Mouse (Mus musculus): ENCODE data around the gene Bdkrb2. TPM values are rescaled to one million over a fixed set of nuclear protein-coding genes. Genes with fewer than 3 reads are reported as not detected.
A peak's percentile ranks its signal among the peaks of the same experiment; 100 is the strongest.

Gene Bdkrb2
- polyA plus RNA-seq, 1 experiment from 2014 or later = 0.66 TPM

DNA sequence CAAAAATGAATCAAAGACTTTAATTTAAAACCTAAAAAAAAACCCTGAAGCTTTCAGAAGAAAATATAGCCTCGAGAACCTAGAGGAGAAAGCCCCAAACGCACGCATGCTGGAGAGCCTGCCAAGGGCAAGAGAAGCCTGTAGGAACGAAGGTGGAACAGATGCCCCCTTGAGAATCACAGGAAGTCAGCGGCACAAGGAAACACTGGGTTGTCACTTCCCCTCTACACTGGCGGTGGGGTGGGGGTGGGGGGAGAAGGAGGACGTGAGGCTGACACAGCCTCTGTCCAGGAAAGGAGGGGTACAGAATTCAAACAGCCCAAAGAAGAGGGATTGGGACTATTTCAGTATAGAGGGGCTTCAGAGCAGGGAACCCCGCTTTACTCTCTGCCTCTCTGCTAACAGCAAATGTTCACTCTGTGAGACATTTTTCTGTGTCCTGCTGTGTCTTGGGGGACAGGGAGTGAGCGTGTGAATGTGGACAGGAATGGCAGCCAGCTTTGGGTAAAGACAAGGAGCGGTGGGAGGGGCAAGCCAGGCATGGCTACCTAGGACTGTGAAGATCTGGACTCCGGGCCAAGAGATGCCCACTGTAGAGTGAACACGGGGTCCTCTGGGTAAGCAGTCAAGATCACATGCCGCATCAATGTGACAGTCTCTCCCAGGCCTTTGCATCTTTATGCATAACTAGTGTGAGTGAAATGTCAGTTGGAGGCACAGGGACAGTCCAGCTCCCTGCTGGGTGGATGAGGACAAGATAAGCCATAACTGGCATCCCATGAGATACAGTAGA, 26.9 kb upstream of the Bdkrb2 start:
- Histone ChIP-seq H3K4me1 (peaks cover 9% of the 10 kb centered on the region; the same call in 1 of the 2 replicates), H3K4me3 (no peak overlapping the region), H3K27ac (replicated peaks) (no peak overlapping the region), H3K36me3 (no peaks in the 10 kb centered on the region), H3K9ac (replicated peaks) (no peak overlapping the region), H3K4me2 (replicated peaks) (no peak overlapping the region), H3K9me3 (no peaks in the 10 kb centered on the region), H3K27me3 (no peaks in the 10 kb centered on the region)
- WGBS = 79% methylated on average over 13 of the region's 13 CpGs
- ATAC-seq (ENCODE audit: low FRiP score, low read depth) = no peak

DNA sequence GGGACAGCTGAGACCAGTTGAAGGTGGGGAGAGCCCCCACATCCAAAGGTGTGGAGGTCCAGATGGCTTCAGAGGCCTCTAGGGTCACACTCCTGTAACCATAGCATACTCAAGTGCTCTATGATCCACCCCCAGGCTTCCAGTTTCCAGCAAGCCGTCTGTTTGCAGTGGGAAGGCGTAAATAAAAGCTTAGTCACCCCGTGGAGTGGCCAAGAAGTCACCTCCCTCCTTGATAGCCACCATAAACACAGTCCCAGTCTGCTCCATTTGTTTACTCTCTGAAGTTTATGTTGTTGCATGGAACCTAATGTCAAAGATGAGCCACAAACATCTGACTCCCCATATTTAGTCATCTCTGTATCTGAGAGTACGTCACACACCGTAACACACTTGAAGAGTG, 25.9 kb upstream of the Bdkrb2 start:
- ATAC-seq (ENCODE audit: low FRiP score, low read depth) = no peak

DNA sequence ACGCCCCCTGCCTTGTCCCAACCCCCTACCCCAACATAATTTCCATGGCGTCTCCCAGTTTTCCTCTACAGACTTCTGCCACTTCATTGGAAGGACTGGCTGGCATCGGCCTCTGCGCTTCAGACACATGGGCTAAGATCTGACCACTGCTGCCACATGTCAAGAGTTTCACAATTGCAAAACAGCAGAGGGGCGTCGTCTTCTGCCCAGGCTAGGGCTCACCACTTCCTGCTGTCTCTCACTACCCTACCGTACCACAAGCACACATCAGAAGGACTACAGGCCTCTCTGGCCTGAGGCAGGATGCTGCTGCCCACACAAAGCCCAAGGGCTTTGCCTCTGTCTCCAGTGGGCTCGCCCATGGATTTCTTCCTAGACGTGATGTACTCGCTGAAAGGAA, 23.4 kb upstream of the Bdkrb2 start:
- Histone ChIP-seq H3K27me3 (0 out of 2 replicates have a peak, but pooled peaks cover 4% of the 10 kb centered on the region), H3K36me3 (no peaks in the 10 kb centered on the region), H3K27ac (replicated peaks) (no peak overlapping the region), H3K4me2 (replicated peaks) (no peak overlapping the region), H3K9me3 (no peaks in the 10 kb centered on the region), H3K9ac (replicated peaks) (no peak overlapping the region), H3K4me3 (no peak overlapping the region), H3K4me1 (no peaks in the 10 kb centered on the region)
- WGBS = 93% methylated on average over 10 of the region's 10 CpGs
- no peak for ATAC-seq (ENCODE audit: low FRiP score, low read depth)

More for the DNA sequence above, 25.9 kb upstream of the Bdkrb2 start:
- Histone ChIP-seq H3K4me2 (replicated peaks) (no peak overlapping the region), H3K4me1 (peaks cover 1% of the 10 kb centered on the region; the same call in 1 of the 2 replicates), H3K36me3 (no peaks in the 10 kb centered on the region), H3K9me3 (no peaks in the 10 kb centered on the region), H3K9ac (replicated peaks) (no peak overlapping the region), H3K4me3 (no peak overlapping the region), H3K27ac (replicated peaks) (no peak overlapping the region), H3K27me3 (0 out of 2 replicates have a peak, but pooled peaks cover under 1% of the 10 kb centered on the region)
- WGBS = 74% methylated on average over 5 of the region's 5 CpGs

DNA sequence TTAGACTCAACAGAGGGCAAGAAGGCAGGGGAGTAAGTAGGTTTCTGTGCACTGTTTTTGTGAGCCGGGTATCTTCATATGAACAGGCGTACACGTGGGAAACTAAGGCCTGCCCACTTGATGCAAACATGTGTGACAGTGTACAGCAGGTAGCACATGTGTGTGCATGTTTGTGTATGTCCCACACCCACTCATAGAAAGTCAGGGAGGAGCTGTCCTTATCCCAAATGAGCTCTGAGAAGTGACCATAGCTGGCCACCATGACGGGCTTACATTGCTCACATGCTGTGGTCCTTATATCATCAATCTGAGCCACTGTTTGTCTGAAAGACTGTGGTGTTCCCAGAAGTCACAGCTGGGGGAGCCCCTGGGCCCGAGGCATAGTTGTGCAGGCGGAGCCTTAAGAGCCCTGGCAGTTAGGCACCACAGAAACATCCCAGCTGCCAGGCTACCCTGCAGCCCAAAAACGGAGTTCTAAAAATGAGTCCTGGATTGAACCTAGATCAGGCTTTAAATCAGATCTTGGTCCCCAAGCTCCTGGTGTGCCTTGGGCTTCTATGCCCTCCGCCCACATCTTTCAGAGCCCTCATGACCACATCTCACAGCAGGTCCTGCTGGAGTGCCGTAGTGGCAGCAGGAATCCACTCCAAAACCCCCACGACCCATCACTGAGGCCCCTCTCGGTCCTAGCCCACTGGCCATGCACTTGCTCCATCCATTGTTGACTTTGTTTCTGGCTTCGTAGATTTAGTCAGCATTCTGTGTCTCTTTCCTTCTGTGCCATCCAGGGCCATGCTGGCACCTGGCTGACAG, 21.2 kb upstream of the Bdkrb2 start:
- H3K27me3 ChIP-seq = 0 out of 2 replicates have a peak, but pooled peaks cover 4% of the 10 kb centered on the region
- no peak overlapping the region for H3K9ac ChIP-seq (replicated peaks)
- H3K36me3 ChIP-seq = no peaks in the 10 kb centered on the region
- H3K4me3 ChIP-seq = no peak overlapping the region
- WGBS = 84% methylated on average over 12 of the region's 12 CpGs
- ATAC-seq (ENCODE audit: low FRiP score, low read depth) = no peak
- H3K9me3 ChIP-seq = no peaks in the 10 kb centered on the region
- H3K4me1 ChIP-seq = peaks cover 9% of the 10 kb centered on the region; the same call in 1 of the 2 replicates
- H3K27ac ChIP-seq (replicated peaks) = no peak overlapping the region
- H3K4me2 ChIP-seq (replicated peaks) = no peak overlapping the region

DNA sequence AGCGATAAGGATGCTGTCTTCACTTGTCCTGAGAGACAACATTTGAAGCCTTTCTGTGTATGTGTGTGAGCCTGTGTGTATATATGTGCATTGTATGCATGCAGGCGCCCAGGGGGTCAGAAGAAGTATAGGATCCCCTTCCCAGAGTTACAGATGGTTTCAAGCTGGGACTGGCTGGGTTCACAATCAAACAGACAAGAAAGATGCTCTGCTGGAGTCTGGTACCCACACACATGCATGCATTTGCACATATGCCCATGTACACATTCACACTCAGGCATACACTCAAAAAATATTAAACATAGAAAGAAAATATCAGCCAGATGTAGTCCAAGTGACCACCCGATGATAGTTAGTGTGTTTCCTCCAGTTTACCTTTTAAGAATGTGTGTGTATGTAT, 20.5 kb upstream of the Bdkrb2 start:
- Histone ChIP-seq H3K9ac (replicated peaks) (no peak overlapping the region), H3K4me3 (no peak overlapping the region), H3K27me3 (0 out of 2 replicates have a peak, but pooled peaks cover 4% of the 10 kb centered on the region), H3K4me1 (peaks cover 9% of the 10 kb centered on the region; the same call in 1 of the 2 replicates), H3K9me3 (no peaks in the 10 kb centered on the region), H3K4me2 (replicated peaks) (no peak overlapping the region), H3K36me3 (no peaks in the 10 kb centered on the region), H3K27ac (replicated peaks) (no peak overlapping the region)
- ATAC-seq (ENCODE audit: low FRiP score, low read depth) = no peak
- WGBS = 81% methylated on average over 3 of the region's 3 CpGs

DNA sequence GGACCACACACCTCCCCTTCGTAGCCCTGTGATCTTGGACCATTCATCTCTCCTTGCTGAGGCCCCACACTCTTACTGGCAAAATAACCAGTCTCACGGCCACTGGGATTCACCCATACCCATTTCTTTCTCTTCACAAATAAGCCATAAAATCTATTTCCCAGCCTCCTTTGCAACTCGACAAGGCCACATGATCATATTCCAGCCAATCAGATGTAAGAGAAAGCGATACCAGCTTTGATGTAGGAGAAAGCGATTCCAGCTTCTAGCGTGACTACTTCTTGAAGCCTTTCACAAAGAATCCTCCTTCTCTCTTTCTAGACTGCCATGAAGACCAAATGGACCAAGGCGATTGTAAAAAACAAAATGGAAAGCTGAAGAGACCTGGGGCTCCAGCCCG, 19.9 kb upstream of the Bdkrb2 start:
- WGBS = 85% methylated on average over 8 of the region's 8 CpGs
- Histone ChIP-seq H3K36me3 (no peaks in the 10 kb centered on the region), H3K27me3 (0 out of 2 replicates have a peak, but pooled peaks cover 4% of the 10 kb centered on the region), H3K27ac (replicated peaks) (no peak overlapping the region), H3K9ac (replicated peaks) (no peak overlapping the region), H3K4me1 (peaks cover 9% of the 10 kb centered on the region; the same call in 1 of the 2 replicates), H3K4me3 (no peak overlapping the region), H3K9me3 (no peaks in the 10 kb centered on the region), H3K4me2 (replicated peaks) (no peak overlapping the region)
- no peak for ATAC-seq (ENCODE audit: low FRiP score, low read depth)

DNA sequence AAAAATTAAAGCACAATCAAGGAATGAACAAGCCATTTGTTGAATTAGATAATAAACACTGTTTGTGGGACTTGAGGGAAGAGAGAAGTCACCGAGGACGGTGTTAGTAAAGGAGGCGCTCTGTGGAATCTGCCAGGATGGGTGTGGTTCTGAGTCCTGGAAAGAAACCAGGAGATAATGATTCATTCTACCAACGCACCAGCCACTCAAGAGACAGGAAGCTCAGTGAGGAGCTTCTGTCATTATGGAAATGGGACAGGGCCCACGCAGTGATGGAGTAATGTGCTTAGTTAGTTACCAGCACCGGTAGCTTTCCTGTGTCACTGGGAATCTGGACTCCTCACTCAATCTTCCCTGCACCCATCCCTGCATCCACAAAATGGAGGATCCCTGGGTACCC, 19.3 kb upstream of the Bdkrb2 start:
- Histone ChIP-seq H3K4me2 (replicated peaks) (no peak overlapping the region), H3K27me3 (0 out of 2 replicates have a peak, but pooled peaks cover 4% of the 10 kb centered on the region), H3K27ac (replicated peaks) (no peak overlapping the region), H3K4me3 (no peak overlapping the region), H3K4me1 (peaks cover 9% of the 10 kb centered on the region; the same call in 1 of the 2 replicates), H3K9me3 (no peaks in the 10 kb centered on the region), H3K36me3 (no peaks in the 10 kb centered on the region), H3K9ac (replicated peaks) (no peak overlapping the region)
- 78% methylated on average over 6 of the region's 6 CpGs for WGBS
- ATAC-seq (ENCODE audit: low FRiP score, low read depth) = no peak

DNA sequence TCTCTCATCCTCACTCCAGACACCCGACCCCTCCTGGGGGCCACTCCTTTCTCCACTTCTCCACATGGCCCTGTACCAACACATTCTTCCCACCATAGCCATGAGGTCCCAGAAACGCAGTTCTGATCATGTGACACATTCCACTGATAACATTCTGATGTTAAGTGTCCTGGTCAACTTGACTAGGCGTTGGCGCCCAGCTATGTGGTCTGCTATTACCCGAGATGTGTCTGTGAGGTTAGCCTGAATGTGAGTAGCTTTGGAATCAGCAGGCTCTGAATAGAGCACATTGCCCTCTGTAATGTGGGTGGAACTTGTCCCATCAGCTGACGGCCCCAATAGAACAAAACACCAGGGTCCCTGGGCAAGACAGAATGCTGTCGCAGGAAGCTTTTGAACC, 18.2 kb upstream of the Bdkrb2 start:
- ATAC-seq (ENCODE audit: low FRiP score, low read depth) = no peak
- Histone ChIP-seq H3K4me2 (replicated peaks) (no peak overlapping the region), H3K27me3 (0 out of 2 replicates have a peak, but pooled peaks cover 4% of the 10 kb centered on the region), H3K36me3 (no peaks in the 10 kb centered on the region), H3K27ac (replicated peaks) (no peak overlapping the region), H3K4me3 (no peak overlapping the region), H3K9me3 (no peaks in the 10 kb centered on the region), H3K9ac (replicated peaks) (no peak overlapping the region), H3K4me1 (peaks cover 9% of the 10 kb centered on the region; the same call in 1 of the 2 replicates)
- WGBS = 93% methylated on average over 7 of the region's 7 CpGs

DNA sequence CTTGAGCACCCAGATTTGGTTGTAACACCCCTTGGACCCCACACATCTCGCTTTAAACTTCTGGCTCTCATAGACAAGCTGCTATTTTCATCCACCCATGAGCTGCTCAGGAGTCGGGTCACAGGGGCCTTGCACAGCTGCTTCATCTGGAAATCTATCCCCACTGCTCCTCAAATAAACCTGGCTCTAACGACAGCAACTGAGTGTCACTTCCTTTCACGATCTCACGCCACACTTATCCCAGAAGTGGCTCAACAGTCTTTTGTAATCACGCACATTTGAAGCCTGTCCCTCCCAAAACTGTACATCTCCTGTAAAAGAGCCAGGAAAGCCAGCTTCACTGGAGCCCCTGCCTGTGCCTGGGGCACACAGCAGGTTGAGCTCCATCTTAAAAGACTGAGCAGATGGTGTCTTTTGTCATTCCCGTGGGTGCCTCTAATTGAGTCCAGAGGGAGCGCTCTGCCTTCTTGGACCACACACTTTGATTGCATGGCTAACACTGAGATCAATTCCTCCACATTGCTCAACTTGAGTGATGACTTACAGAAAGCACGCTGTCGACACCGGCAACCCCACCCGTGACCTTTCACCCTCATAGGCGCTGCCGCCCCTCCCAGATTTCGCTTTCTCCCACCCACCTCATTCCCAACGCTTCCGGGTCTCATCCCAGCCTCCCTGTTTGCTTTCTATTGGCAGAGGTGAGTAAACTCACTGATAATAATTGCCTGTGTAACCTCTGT, 17.2 kb upstream of the Bdkrb2 start:
- H3K36me3 ChIP-seq = no peaks in the 10 kb centered on the region
- peak; percentile 47; the same call in 1 of the 2 replicates for ATAC-seq (ENCODE audit: low FRiP score, low read depth)
- no peak overlapping the region for H3K9ac ChIP-seq (replicated peaks)
- H3K4me1 ChIP-seq = peaks cover 9% of the 10 kb centered on the region; the same call in 1 of the 2 replicates
- H3K27me3 ChIP-seq = 0 out of 2 replicates have a peak, but pooled peaks cover 4% of the 10 kb centered on the region
- WGBS = 40% methylated on average over 17 of the region's 17 CpGs
- H3K9me3 ChIP-seq = no peaks in the 10 kb centered on the region
- no peak overlapping the region for H3K27ac ChIP-seq (replicated peaks)
- no peak overlapping the region for H3K4me3 ChIP-seq
- H3K4me2 ChIP-seq (replicated peaks) = no peak overlapping the region

DNA sequence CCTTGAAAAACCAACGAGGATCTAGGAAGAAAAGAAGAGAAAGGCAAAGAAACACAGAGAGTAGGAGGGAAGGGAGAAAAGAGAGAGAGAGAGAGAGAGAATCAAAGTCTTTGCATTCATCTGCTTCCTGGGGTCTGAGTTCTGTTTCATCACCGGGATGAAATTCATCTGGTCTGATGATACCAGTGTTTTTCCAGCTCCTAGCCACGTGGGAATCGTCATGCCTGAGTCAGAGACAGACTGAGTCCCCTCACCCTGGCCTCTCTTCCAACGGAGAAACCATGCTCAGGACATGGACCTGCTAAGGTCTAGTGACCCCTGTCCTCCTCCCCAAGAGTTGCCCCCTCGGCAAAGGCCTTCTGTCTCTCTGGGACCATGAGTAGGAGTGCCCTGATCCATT, 16.5 kb upstream of the Bdkrb2 start:
- H3K4me3 ChIP-seq = no peak overlapping the region
- WGBS = 72% methylated on average over 6 of the region's 6 CpGs
- no peak for ATAC-seq (ENCODE audit: low FRiP score, low read depth)

DNA sequence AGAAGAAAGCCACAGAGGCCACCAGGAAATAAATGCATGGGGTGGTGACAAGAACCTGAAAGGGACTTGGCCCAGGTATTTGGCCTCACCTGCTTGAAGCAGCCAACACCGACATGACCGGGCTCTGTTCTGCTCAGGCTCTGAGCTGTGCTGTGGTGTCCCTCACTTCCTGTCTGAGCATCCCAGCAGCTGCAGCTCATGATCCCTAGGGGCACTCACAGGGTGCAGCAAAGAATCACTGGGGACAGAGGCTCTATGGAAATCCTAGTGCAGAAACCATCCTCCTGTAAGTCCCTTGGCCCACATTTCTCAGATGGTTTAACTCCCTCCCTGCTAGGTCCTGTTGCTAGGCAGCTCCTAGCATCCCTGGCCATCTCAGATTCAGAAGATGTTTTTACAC, 15.9 kb upstream of the Bdkrb2 start:
- no peak for ATAC-seq (ENCODE audit: low FRiP score, low read depth)
- Histone ChIP-seq H3K27me3 (0 out of 2 replicates have a peak, but pooled peaks cover 3% of the 10 kb centered on the region), H3K36me3 (no peaks in the 10 kb centered on the region), H3K4me2 (replicated peaks) (no peak overlapping the region), H3K9me3 (no peaks in the 10 kb centered on the region), H3K27ac (replicated peaks) (no peak overlapping the region), H3K9ac (replicated peaks) (no peak overlapping the region), H3K4me1 (peaks cover 9% of the 10 kb centered on the region; the same call in 1 of the 2 replicates), H3K4me3 (no peak overlapping the region)
- 84% methylated on average over 2 of the region's 2 CpGs for WGBS

More for the DNA sequence above, 16.5 kb upstream of the Bdkrb2 start:
- Histone ChIP-seq H3K4me1 (peaks cover 9% of the 10 kb centered on the region; the same call in 1 of the 2 replicates), H3K36me3 (no peaks in the 10 kb centered on the region), H3K9ac (replicated peaks) (no peak overlapping the region), H3K9me3 (no peaks in the 10 kb centered on the region), H3K27me3 (0 out of 2 replicates have a peak, but pooled peaks cover 4% of the 10 kb centered on the region), H3K27ac (replicated peaks) (no peak overlapping the region), H3K4me2 (replicated peaks) (no peak overlapping the region)

All from midbrain, embryonic 12.5 days (tissue).